Mouse (Mus musculus) E14TG2a.4 (cell line): Measurements from ENCODE around the gene Osbpl5.

Experiments
- CTCF ChIP-seq: conservative IDR thresholded peaks from 2 replicates; pipeline ENCODE4 v1.5.1; 2014; ENCODE audit warnings: low read length
- NANOG ChIP-seq: IDR thresholded peaks from 2 replicates; pipeline ENCODE4 v1.6.1; 2014; ENCODE audit warnings: borderline replicate concordance, low read length, mixed read lengths
- POU5F1 ChIP-seq: IDR thresholded peaks from 2 replicates; pipeline ENCODE4 v1.6.1; 2014; ENCODE audit warnings: low read length, borderline replicate concordance

GRCm38 (mm10) chr7:143752056-143752455 lies 4.7 kb downstream of the Osbpl5 start:
- TF ChIP-seq CTCF = no peak
- no peak for TF ChIP-seq NANOG
- no peak for TF ChIP-seq POU5F1
